Mouse (Mus musculus): Measurements from ENCODE around the gene Vmn2r82. TPM values are rescaled to one million over a fixed set of nuclear protein-coding genes. Genes with fewer than 3 reads are reported as not detected.
"Not testable (repeated sequence)": the region's sequence is repeated elsewhere in the genome, so short reads cannot be mapped to it uniquely, and the experiment has no call there.

Gene Vmn2r82
- polyA plus RNA-seq (2016; fragmentation: Nextera tagmentation; extraction: Ambion mirVana): not detected in 2 replicates

GRCm38 (mm10) chr10:79356220-79356619 lies at the start of gene Vmn2r82:
Gene Vmn2r82, plus strand, starts transcription at chr10:79356520.
- not testable (repeated sequence) for H3K36me3 ChIP-seq; H3K27me3 ChIP-seq (ENCODE audit: low read depth, poor library complexity, severe bottlenecking); H3K27ac ChIP-seq (replicated peaks); H3K9me3 ChIP-seq (replicated peaks); H3K4me1 ChIP-seq; H3K4me3 ChIP-seq; DNase-seq (ENCODE audit: low spot score)
- 85% methylated on average over 4 of the region's 4 CpGs for WGBS

GRCm38 (mm10) chr10:79322033-79322736 lies 34.1 kb upstream of the Vmn2r82 start:
- 8% methylated on average over 16 of the region's 16 CpGs for WGBS
- H3K27ac ChIP-seq (replicated peaks): peak overlapping the region; percentile 77

DNA sequence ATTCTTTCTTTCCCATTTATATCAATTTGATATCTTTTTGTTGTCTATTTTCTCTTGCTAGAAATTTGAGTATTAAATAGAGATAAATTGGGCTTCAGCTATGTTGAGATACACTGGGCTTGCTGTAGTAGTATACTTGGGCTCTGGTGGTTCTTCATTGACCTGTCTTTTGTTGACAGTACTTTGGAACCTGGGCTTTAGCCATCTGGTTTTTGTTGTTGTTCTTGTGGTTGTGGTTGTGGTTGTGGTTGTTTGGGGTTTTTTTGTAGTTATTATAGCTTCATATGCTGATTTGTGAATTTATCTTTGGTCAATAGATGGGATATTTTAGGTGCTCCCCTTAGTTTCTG lies 33.6 kb upstream of the Vmn2r82 start:
- H3K9me3 ChIP-seq (replicated peaks): no peaks in the 10 kb centered on the region

More at GRCm38 (mm10) chr10:79322033-79322736, 34.1 kb upstream of the Vmn2r82 start:
- not testable (repeated sequence) for H3K36me3 ChIP-seq; H3K9me3 ChIP-seq (replicated peaks); H3K4me1 ChIP-seq; H3K27me3 ChIP-seq (ENCODE audit: low read depth, poor library complexity, severe bottlenecking)
- DNase-seq (ENCODE audit: low spot score): peak; percentile 33
- peak overlapping the region; percentile 49 for H3K4me3 ChIP-seq

GRCm38 (mm10) chr10:79399946-79400700 lies 43.8 kb downstream of the Vmn2r82 start:
- H3K27me3 ChIP-seq (ENCODE audit: low read depth, poor library complexity, severe bottlenecking); H3K9me3 ChIP-seq (replicated peaks); H3K36me3 ChIP-seq; DNase-seq (ENCODE audit: low spot score); H3K27ac ChIP-seq (replicated peaks); H3K4me3 ChIP-seq; H3K4me1 ChIP-seq: not testable (repeated sequence)
- WGBS: 87% methylated on average over 8 of the region's 8 CpGs

More for the DNA sequence above, 33.6 kb upstream of the Vmn2r82 start:
- Histone ChIP-seq H3K27me3 (ENCODE audit: low read depth, poor library complexity, severe bottlenecking) (no peaks in the 10 kb centered on the region), H3K36me3 (no peaks in the 10 kb centered on the region), H3K4me1 (no peaks in the 10 kb centered on the region), H3K27ac (replicated peaks) (no peak overlapping the region), H3K4me3 (no peak overlapping the region; the same call in 1 of the 2 replicates)
- no peak for DNase-seq (ENCODE audit: low spot score)

- Histone ChIP-seq H3K9me3 (replicated peaks) (peaks cover 12% of the 10 kb centered on the region; the same call in 1 of the 2 replicates), H3K4me3 (no peak overlapping the region), H3K27me3 (ENCODE audit: low read depth, poor library complexity, severe bottlenecking) (no peaks in the 10 kb centered on the region), H3K4me1 (no peaks in the 10 kb centered on the region), H3K27ac (replicated peaks) (no peak overlapping the region), H3K36me3 (no peaks in the 10 kb centered on the region)
- no peak for DNase-seq (ENCODE audit: low spot score)
- WGBS: 90% methylated on average over 24 of the region's 24 CpGs
These were observed 60.9 kb downstream of the Vmn2r82 start for GRCm38 (mm10) chr10:79417142-79417771.

DNA sequence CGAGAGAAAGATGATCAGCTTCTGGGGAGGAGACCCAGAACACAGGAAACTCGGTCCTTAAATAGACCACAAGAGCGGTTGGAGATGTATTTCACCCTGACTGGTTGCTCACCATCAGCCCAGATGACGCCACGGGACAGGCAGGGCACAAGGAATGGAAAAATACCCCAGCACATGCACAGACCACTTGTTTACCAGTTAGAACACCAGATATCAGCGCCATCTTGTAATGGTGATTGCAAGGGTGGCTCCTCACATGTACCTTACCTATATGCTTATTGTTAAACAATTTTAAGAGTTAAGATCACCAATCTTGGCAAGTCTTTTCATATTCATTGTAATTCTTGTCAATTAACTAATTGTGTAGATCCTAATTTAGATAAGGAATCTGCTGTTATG lies 61.5 kb downstream of the Vmn2r82 start:
- not testable (repeated sequence) for H3K27me3 ChIP-seq (ENCODE audit: low read depth, poor library complexity, severe bottlenecking); H3K36me3 ChIP-seq; H3K27ac ChIP-seq (replicated peaks); H3K4me3 ChIP-seq; DNase-seq (ENCODE audit: low spot score); H3K4me1 ChIP-seq
- peaks cover 15% of the 10 kb centered on the region; the same call in 1 of the 2 replicates for H3K9me3 ChIP-seq (replicated peaks)
- WGBS: 91% methylated on average over 6 of the region's 6 CpGs

DNA sequence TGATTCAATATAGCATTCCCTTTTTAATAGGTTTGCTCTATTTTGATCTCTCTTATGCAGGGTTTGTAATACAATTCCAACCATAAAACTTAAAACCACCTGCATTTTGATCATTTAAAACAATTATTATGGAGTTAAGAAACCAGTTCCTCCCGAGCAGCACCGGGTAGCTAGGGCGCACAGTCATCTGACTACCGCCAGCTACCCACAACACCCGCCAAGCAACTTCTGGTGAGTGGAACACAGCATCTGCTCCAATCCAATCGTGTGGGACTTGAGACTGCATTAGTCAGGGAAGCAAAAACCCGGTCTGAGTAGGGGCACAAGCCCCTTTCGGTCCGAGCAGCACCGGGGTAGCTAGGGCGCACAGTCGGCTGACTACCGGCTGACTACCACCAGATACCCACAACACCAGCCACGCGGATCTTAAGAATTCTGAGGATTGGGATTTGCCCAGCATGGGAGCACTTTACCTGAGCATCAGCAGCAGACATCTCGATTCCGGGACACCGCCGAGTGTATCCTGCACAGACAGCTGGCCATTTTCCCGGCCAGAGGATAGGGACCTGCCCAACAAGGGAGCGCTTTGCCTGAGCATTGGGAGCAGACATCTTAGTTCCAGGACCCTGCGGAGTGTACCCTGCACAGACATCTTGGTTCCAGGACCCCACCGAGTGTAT lies 79.0 kb downstream of the Vmn2r82 start:
- not testable (repeated sequence) for H3K4me1 ChIP-seq; H3K27ac ChIP-seq (replicated peaks); H3K4me3 ChIP-seq; H3K27me3 ChIP-seq (ENCODE audit: low read depth, poor library complexity, severe bottlenecking); DNase-seq (ENCODE audit: low spot score); H3K36me3 ChIP-seq; H3K9me3 ChIP-seq (replicated peaks)
- 87% methylated on average over 23 of the region's 23 CpGs for WGBS

Other genes with a start within 250 kb of the Vmn2r82 start
- gene Vmn2r80, start 207.8 kb upstream of the Vmn2r82 start, polyA plus RNA-seq (2016; fragmentation: Nextera tagmentation; extraction: Ambion mirVana): not detected in 2 replicates
- gene Vmn2r81, start 108.8 kb upstream of the Vmn2r82 start, polyA plus RNA-seq (2016; fragmentation: Nextera tagmentation; extraction: Ambion mirVana): not detected in 2 replicates
- gene Vmn2r83, start 112.2 kb downstream of the Vmn2r82 start, polyA plus RNA-seq (2016; fragmentation: Nextera tagmentation; extraction: Ambion mirVana): not detected in 2 replicates
- 19.8 and 23.6 TPM in 2 replicates for gene Plpp2, start 177.3 kb downstream of the Vmn2r82 start, polyA plus RNA-seq (2016; fragmentation: Nextera tagmentation; extraction: Ambion mirVana)
- gene Mier2, start 198.7 kb downstream of the Vmn2r82 start, polyA plus RNA-seq (2016; fragmentation: Nextera tagmentation; extraction: Ambion mirVana): 69.9 and 72.8 TPM in 2 replicates
- gene Theg, start 230.8 kb downstream of the Vmn2r82 start, polyA plus RNA-seq (2016; fragmentation: Nextera tagmentation; extraction: Ambion mirVana): not detected in 2 replicates